Mouse (Mus musculus): Measurements from ENCODE around the gene A530016L24Rik. TPM values are rescaled to one million over a fixed set of nuclear protein-coding genes. Genes with fewer than 3 reads are reported as not detected.
A peak's percentile ranks its signal among the peaks of the same experiment; 100 is the strongest.

A530016L24Rik gene
- polyA plus RNA-seq, 1 experiment from 2014 or later = 18.2 TPM

DNA sequence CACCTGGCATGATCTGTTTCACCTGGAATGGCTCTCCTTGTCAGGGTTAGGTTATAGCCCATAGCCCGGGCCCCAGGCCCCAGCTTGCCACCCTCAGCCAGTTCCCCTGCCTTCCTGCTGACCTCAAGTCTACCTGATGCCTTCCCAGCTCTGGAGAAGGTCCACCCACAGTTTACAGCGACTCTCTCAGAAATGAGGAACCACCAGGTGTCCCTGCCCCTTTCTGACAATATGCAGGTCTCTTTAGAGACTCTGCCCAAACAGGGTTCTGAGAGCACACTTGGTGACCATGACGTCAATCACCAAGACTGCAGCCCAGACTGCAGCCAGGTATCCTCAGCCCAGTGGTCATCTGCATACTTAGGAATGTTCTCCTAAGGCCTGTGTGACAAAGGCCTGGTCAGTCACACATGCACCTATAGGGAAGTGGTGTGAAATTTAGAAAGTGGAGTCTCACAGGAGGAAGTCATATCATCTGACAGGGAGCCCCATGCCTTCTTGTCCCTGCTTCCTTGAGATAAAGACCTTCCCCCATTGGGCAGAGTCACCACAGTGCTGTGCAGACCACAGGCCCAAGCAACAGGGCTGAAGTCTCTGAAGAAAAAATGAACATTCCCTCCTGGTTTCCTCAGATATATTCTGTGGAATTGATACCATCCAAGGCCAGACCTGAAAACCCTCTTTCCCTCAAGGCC is 25.4 kb upstream of the A530016L24Rik start:
- no peak for TF ChIP-seq CTCF (IDR thresholded peaks at IDR 0.05)
- no peak for DNase-seq (ENCODE audit: low read depth, low spot score)
- ChIA-PET CTCF (no interaction called here), POLR2A (no interaction called here)
- in situ Hi-C loops (cut with MboI; ENCODE audit: low pct_unique_long_range_greater_than_20kb) = no loop called here
- peaks cover 3% of the 10 kb centered on the region for H3K27me3 ChIP-seq
- ATAC-seq = no peak

DNA sequence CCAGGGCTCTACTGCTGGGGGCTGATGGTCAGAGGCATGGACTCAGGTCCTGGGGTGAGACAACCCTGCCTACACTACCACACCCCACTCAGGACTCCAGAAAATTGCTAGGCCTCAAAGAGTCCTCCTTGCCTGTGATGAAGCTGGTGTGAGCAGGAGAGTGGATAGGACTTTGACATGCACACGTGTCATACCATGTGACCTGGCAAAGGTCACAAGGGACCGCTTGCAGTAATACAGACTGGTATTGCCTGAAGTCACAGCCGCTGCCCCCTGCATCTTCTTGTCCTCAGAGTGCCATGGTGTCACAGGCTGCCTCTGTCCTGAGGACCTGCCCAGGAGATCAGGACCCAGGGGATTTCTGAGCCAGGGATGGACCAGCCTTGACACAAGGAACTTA is 24.7 kb upstream of the A530016L24Rik start:
- TF ChIP-seq CTCF (IDR thresholded peaks at IDR 0.05) = no peak
- in situ Hi-C loops (cut with MboI; ENCODE audit: low pct_unique_long_range_greater_than_20kb) = no loop called here
- ATAC-seq = no peak
- CTCF ChIA-PET = no interaction called here
- POLR2A ChIA-PET = no interaction called here
- H3K27me3 ChIP-seq = peaks cover 3% of the 10 kb centered on the region
- DNase-seq (ENCODE audit: low read depth, low spot score) = no peak

DNA sequence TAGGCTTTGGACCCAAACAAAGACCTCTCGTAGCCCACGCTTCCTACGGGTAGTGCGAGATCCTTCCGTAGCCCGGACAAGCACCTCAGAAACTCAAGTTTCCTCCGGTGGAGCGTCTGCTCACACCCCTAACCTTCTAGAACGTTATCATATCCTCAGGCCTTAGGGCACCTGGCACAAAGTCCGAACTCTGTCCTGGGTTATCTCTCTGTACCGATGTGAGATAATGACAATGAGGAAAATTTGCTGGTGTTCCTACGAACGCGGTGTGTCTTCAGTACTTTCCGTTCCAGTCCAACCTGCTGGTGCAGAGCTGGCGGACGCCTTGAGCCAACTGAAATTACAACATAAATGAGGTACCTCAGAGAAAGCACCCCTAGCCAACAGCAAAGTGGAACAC is 23.3 kb upstream of the A530016L24Rik start:
- no peak for ATAC-seq
- in situ Hi-C loops (cut with MboI; ENCODE audit: low pct_unique_long_range_greater_than_20kb) = no loop called here
- no peaks in the 10 kb centered on the region for H3K27me3 ChIP-seq

DNA sequence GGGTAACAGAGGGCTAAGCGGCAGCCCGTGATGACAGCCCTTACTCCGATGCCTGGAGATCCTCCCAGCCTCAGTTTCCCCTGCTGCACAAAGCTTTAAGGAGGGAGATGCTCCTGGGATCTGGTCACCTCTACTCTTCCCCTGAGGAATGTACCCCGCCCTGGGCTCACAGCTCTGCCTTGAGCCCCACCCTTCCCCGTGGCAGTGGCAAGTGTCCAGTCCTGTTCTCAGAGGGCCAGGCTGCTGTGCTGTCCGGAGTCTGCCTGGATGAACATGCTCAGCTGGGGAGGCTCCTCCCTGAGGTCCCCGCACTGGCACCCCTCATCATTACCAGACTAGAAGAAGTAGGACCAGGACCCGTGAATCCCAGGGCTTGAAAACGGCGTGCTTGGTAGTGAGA is 21.9 kb upstream of the A530016L24Rik start:
- no peak for ATAC-seq
- in situ Hi-C loops (cut with MboI; ENCODE audit: low pct_unique_long_range_greater_than_20kb) = no loop called here
- H3K27me3 ChIP-seq = peaks cover 2% of the 10 kb centered on the region

More for the DNA sequence above, 23.3 kb upstream of the A530016L24Rik start:
- ChIA-PET CTCF (no interaction called here), POLR2A (no interaction called here)
- DNase-seq (ENCODE audit: low read depth, low spot score) = no peak
- TF ChIP-seq CTCF (IDR thresholded peaks at IDR 0.05) = no peak

DNA sequence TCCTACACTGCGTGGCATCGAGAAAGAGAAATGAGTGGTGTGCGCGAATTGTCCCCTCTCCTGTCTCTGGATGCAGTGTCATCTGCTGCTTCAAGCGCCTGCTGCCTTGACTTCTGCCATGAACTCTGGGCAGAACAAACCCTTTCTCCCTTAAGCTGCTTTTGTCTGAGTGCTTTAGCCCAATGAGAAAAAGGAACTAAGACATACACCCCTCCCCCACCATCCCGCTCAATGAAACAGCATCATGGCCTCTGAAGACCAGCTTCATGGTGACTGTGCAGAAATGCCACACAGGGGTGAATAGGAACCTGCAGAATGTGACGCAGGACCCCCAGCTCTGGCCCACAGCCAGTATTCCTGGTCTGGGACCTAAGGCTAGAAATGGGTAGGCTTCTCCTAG is 19.9 kb upstream of the A530016L24Rik start:
- ChIA-PET CTCF (interaction anchor here (0.8 kb wide), 1 partner anchor 324 kb away, joined by 3 read pairs; no protein-coding TSS in a partner anchor), POLR2A (no interaction called here)
- in situ Hi-C loops (cut with MboI; ENCODE audit: low pct_unique_long_range_greater_than_20kb) = no loop called here
- no peak for TF ChIP-seq CTCF (IDR thresholded peaks at IDR 0.05)
- no peak for ATAC-seq
- no peak for DNase-seq (ENCODE audit: low read depth, low spot score)
- peaks cover 4% of the 10 kb centered on the region for H3K27me3 ChIP-seq

More for the DNA sequence above, 21.9 kb upstream of the A530016L24Rik start:
- POLR2A ChIA-PET = no interaction called here
- no peak for DNase-seq (ENCODE audit: low read depth, low spot score)
- no peak for TF ChIP-seq CTCF (IDR thresholded peaks at IDR 0.05)
- CTCF ChIA-PET = no interaction called here

DNA sequence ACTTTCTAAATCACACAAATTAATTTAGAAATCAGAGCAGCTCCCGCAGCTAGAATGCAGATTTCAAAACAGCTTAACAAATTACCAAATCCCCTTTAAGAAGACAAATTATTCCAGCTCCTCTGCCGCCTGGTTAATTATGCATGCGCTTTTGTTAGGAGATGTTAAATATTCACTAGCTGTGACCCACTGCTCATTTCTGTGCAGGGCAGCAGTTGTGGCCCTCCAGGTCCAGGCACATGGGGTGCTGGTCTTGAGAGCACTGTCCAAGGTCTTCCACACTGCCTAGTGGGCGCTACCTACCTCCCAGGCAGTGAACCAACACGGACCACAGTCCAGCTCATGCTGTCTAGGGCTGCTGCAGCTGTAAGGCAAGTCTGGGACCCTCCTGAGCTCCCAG is 19.0 kb upstream of the A530016L24Rik start:
- ATAC-seq = no peak
- in situ Hi-C loops (cut with MboI; ENCODE audit: low pct_unique_long_range_greater_than_20kb) = loop anchor here (5.0 kb wide), 1 partner anchor 328 kb away; no protein-coding TSS in a partner anchor
- no peak for TF ChIP-seq CTCF (IDR thresholded peaks at IDR 0.05)
- POLR2A ChIA-PET = no interaction called here
- DNase-seq (ENCODE audit: low read depth, low spot score) = no peak
- H3K27me3 ChIP-seq = peaks cover 4% of the 10 kb centered on the region
- CTCF ChIA-PET = interaction anchor here (0.8 kb wide), 1 partner anchor 325 kb away, joined by 3 read pairs; no protein-coding TSS in a partner anchor

DNA sequence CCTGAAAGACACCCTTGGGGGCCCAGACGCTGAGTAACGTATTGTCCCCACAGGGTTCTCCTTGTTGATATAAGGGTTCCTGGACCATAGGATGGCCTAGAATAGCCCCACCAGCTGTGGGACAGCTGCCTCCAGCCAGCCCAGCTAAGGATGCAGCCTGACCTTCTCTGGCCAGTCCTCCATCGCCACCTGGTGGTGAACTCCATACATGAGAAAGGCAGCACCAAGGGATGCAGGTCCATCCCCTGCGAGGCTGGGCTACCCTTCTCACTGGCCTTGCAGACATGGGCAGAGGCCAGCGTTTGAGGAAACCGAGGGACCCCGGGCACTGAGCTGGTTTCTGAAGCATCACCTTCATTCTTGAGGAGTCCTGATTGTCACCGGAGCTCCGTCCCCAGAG is 15.5 kb upstream of the A530016L24Rik start:
- DNase-seq (ENCODE audit: low read depth, low spot score) (no peak), ATAC-seq (peak; percentile 74)
- TF ChIP-seq CTCF (IDR thresholded peaks at IDR 0.05) = no peak
- ChIA-PET CTCF (interaction anchor here (0.7 to 2.8 kb wide), 16 partner anchors 14 to 396 kb away, joined by 3 to 11 read pairs (median 4); partner anchors contain the start of genes A530016L24Rik, Kif26a and Tmem179), POLR2A (no interaction called here)
- in situ Hi-C loops (cut with MboI; ENCODE audit: low pct_unique_long_range_greater_than_20kb) = loop anchor here (5.0 kb wide), 1 partner anchor 331 kb away; no protein-coding TSS in a partner anchor
- H3K27me3 ChIP-seq = peaks cover 7% of the 10 kb centered on the region

DNA sequence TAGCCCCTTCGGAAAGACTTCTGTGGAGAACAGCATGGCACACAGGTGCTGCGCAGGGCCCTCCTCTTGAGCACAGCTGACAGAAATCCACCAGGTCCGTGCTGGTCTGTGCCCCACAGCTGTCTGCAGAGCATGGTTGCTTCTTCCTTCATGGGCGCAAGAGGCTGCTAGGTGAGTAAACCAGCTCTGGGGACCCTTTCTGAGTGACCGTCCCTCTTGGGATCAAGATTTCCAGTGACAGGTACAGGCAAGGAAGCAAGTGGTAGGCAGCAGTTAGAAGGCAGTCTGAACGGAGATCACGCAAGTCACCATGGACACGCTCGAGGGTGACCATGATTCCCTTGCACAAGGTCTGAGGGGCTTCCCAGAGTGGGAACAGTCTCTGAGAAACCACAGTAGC is 287 bp downstream of the A530016L24Rik start:
- ChIA-PET CTCF (interaction anchor here (1.9 to 2.1 kb wide), 2 partner anchors 15 to 31 kb away, joined by 5 to 6 read pairs; no protein-coding TSS in a partner anchor), POLR2A (no interaction called here)
- no peaks in the 10 kb centered on the region for H3K27me3 ChIP-seq
- DNase-seq (ENCODE audit: low read depth, low spot score) (no peak), ATAC-seq (no peak)
- in situ Hi-C loops (cut with MboI; ENCODE audit: low pct_unique_long_range_greater_than_20kb) = loop anchor here (5.0 kb wide), 1 partner anchor 48 kb away; no protein-coding TSS in a partner anchor
- no peak for TF ChIP-seq CTCF (IDR thresholded peaks at IDR 0.05)

DNA sequence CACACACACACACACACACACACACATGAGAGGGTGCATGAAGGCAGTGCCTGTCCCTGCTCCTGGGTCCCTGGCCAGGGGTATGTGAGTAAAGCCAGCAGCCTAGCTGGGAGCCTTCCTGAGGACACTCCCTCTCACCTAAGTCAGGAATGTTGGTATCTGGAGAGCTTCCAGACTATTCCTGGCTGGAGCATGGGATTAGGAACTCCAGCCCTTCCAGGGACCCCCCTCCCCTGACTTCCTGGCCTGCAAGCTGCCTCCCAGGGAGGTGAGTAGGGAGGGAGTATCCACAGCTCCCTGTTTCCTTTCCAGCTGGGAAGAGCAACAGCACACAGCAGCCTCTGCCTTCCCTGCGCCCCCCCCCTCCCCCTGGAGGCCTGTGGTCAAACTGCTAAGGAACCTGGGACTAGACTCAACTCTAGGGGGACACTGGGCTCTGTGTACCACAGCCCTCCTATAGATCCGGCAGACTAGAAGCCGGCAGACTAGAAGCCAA is 1.2 kb downstream of the A530016L24Rik start:
- peak; percentile 83 for DNase-seq (ENCODE audit: low read depth, low spot score)
- in situ Hi-C loops (cut with MboI; ENCODE audit: low pct_unique_long_range_greater_than_20kb) = no loop called here
- ATAC-seq = peak; percentile 67
- ChIA-PET CTCF (interaction anchor here (1.3 to 2.1 kb wide), 3 partner anchors 16 to 62 kb away, joined by 3 to 6 read pairs (median 5); no protein-coding TSS in a partner anchor), POLR2A (interaction anchor here (1.1 to 1.3 kb wide), 2 partner anchors 12 to 26 kb away, joined by 3 to 4 read pairs; partner anchors contain the start of gene Tmem179)
- H3K27me3 ChIP-seq = no peaks in the 10 kb centered on the region
- TF ChIP-seq CTCF (IDR thresholded peaks at IDR 0.05) = no peak

DNA sequence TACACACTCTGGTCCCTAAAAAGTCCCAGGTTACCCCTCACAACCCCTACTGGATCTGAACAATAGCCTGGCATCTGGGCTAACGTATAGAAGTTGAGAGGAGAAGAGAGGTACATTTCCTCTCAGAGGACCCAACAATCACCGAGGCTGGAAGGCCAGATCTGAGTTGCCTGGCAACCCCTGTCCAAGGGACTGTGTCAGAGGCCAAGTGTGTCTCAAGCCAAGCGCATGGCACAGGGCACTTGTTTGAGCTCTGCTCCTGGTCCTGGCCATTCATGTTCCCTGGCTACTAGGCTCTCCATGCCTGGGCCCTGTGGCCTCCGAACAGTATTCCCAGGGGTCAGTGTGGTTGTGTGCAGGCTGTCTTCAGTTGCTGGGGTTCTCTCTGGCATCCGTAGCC is 6.9 kb downstream of the A530016L24Rik start:
- no peak for ATAC-seq
- no peaks in the 10 kb centered on the region for H3K27me3 ChIP-seq

DNA sequence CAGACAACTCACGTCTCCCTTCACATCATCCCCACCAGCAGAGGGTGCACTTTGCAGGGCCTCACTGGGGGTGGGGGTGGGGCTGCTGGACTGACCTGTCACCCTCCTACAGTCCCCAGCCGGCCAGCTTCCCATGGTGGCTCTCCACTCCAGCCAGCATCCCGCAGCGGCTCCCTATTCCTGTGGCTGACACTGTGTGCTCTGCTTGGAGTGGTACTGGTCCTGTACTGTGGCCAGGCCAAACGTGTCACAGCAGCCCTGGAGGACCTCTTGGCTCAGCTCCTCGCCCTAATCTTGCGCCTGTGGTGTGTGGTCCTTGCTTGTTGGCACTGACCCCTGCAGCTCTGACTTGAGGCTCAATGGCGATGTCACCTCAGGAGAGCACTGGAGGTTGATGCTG is 8.5 kb downstream of the A530016L24Rik start:
- in situ Hi-C loops (cut with MboI; ENCODE audit: low pct_unique_long_range_greater_than_20kb) = no loop called here
- ChIA-PET POLR2A (no interaction called here), CTCF (interaction anchor here (1.0 to 1.2 kb wide), 2 partner anchors 24 to 54 kb away, joined by 3 read pairs; no protein-coding TSS in a partner anchor)
- no peak for TF ChIP-seq CTCF (IDR thresholded peaks at IDR 0.05)
- ATAC-seq = no peak
- DNase-seq (ENCODE audit: low read depth, low spot score) = no peak
- no peaks in the 10 kb centered on the region for H3K27me3 ChIP-seq

More for the DNA sequence above, 6.9 kb downstream of the A530016L24Rik start:
- CTCF ChIA-PET = no interaction called here
- TF ChIP-seq CTCF (IDR thresholded peaks at IDR 0.05) = no peak
- in situ Hi-C loops (cut with MboI; ENCODE audit: low pct_unique_long_range_greater_than_20kb) = no loop called here
- POLR2A ChIA-PET = no interaction called here
- no peak for DNase-seq (ENCODE audit: low read depth, low spot score)

Measured in Patski (cell line).